Mouse (Mus musculus) kidney, postnatal 0 days (tissue): ENCODE data around the gene Pias1. TPM values are rescaled to one million over a fixed set of nuclear protein-coding genes. Genes with fewer than 3 reads are reported as not detected.

Experiments
- ATAC-seq: fragments of 200-750 bp; cut with Nextera tagmentation; replicated peaks from 2 replicates; pipeline ENCODE4 v1.8.0; 2017; ENCODE audit warnings: low read depth, moderate number of reproducible peaks, moderate TSS enrichment, moderate library complexity; ENCODE audit not compliant: low FRiP score
- DNase-seq: peaks from one replicate; pipeline ENCODE4 v3.0.0-alpha.2; 2016; ENCODE audit warnings: low spot score
- H3K27ac ChIP-seq: fragments of 300-500 bp; sonication (generic); 2 replicates; pipeline ENCODE4 v1.5.1; 2014; ENCODE audit warnings: mild to moderate bottlenecking
- H3K27me3 ChIP-seq: fragments of 300-500 bp; sonication (generic); 2 replicates; pipeline ENCODE4 v1.6.1; 2014; ENCODE audit warnings: low read length, mixed read lengths; ENCODE audit not compliant: insufficient read depth
- H3K36me3 ChIP-seq: fragments of 300-500 bp; sonication (generic); 2 replicates; pipeline ENCODE4 v1.6.1; 2014; ENCODE audit warnings: low read length, mixed read lengths; ENCODE audit not compliant: insufficient read depth
- H3K4me1 ChIP-seq: fragments of 300-500 bp; sonication (generic); replicated peaks from 2 replicates; pipeline ENCODE4 v1.6.1; 2014; ENCODE audit warnings: antibody characterized with exemption, low read length, mixed read lengths; ENCODE audit not compliant: insufficient read depth
- H3K4me2 ChIP-seq: fragments of 300-500 bp; sonication (generic); 2 replicates; pipeline ENCODE4 v1.6.1; 2014; ENCODE audit warnings: mild to moderate bottlenecking, low read length, moderate library complexity, mixed read lengths
- H3K4me3 ChIP-seq: fragments of 300-500 bp; sonication (generic); replicated peaks from 2 replicates; pipeline ENCODE4 v1.5.1; 2014; ENCODE audit warnings: low read depth, low read length
- H3K9ac ChIP-seq: fragments of 300-500 bp; sonication (generic); 2 replicates; pipeline ENCODE4 v1.6.1; 2014; ENCODE audit warnings: low read depth, low read length
- H3K9me3 ChIP-seq: fragments of 300-500 bp; sonication (generic); replicated peaks from 2 replicates; pipeline ENCODE4 v1.6.1; 2016; ENCODE audit warnings: low read length, inconsistent platforms, mixed read lengths
- CTCF ChIP-seq: IDR thresholded peaks from 2 replicates; pipeline ENCODE4 v1.5.1; 2016; ENCODE audit warnings: antibody characterized with exemption, low read depth, mild to moderate bottlenecking, moderate library complexity
- WGBS: fragments of 180-500 bp; shearing (Covaris S2); extraction: QIAGEN DNeasy Blood & Tissue Kit; methylation state at CpG from one replicate; pipeline ENCODE4 v1.1.7; 2014; 5-methylcytosine and 5-hydroxymethylcytosine counted together
- polyA plus RNA-seq: library from polyadenylated mRNA; unstranded; fragments of >200 nt; fragmentation: Nextera tagmentation; extraction: Ambion mirVana; gene quantifications from 2 replicates; pipeline ENCODE4 v1.2.1, GENCODE M21; 2015

Pias1 gene
- polyA plus RNA-seq, 1 experiment from 2014 or later: 48.6 TPM

DNA sequence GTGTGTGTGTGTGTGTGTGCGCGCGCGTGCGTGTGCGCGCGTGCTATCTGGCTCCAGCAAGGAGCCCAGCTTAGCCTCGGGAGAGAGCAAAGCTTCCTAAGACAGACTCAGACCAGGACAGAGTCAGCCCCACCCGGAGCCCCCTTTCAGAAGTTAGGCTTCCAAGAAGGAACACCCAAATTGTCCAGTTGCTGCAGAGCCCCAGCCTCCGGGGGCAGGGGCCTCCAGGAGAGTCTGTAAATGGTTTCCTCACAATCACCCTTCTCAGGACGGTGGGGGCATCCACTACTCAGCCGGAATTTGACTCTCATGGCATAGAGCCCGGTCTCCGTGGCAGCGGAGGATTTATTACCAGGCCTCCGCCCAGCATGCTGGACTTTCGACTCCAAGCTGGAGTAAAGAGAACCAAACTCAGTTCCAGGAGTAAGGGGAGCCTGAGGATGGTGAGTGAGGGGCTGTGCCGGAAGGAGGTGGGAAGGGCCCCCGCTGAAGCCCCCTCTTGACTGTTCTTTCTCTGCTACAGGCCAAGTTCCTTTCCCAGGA, 129.9 kb downstream of the Pias1 start, which contains the start of gene Calml4:
Gene Calml4, plus strand, starts transcription at position 362 of the 543 bp plus-strand sequence.
- no peak for TF ChIP-seq CTCF
- H3K36me3 ChIP-seq: no peaks in the 10 kb centered on the region
- ATAC-seq (peak; percentile 86), DNase-seq (peak; percentile 92)
- H3K4me3 ChIP-seq: peak within 1 kb of the TSS; percentile 27
- peaks cover 30% of the 10 kb centered on the region for H3K4me1 ChIP-seq
- WGBS: 2% methylated on average over 16 of the region's 20 CpGs
- H3K4me2 ChIP-seq: peak within 1 kb of the TSS; percentile 54
- peak within 1 kb of the TSS; percentile 49 for H3K9ac ChIP-seq
- no peaks in the 10 kb centered on the region for H3K9me3 ChIP-seq
- H3K27me3 ChIP-seq: no peaks in the 10 kb centered on the region
- H3K27ac ChIP-seq: peak within 1 kb of the TSS; percentile 94

- ATAC-seq (peak; percentile 60), DNase-seq (peak; percentile 58)
- no peak for TF ChIP-seq CTCF
- peak overlapping the region; percentile 94 for H3K27ac ChIP-seq
- peaks cover 30% of the 10 kb centered on the region for H3K4me1 ChIP-seq
- H3K4me3 ChIP-seq: no peak overlapping the region
- no peaks in the 10 kb centered on the region for H3K36me3 ChIP-seq
- WGBS: 48% methylated on average over 9 of the region's 9 CpGs
- peak overlapping the region; percentile 54 for H3K4me2 ChIP-seq
- H3K27me3 ChIP-seq: no peaks in the 10 kb centered on the region
- H3K9me3 ChIP-seq: no peaks in the 10 kb centered on the region
- H3K9ac ChIP-seq: no peak overlapping the region
These were observed 130.5 kb downstream of the Pias1 start for GRCm38 (mm10) chr9:62857216-62857615.

GRCm38 (mm10) chr9:62854483-62854882, 133.2 kb downstream of the Pias1 start:
- Histone ChIP-seq H3K9me3 (no peaks in the 10 kb centered on the region), H3K36me3 (0 out of 2 replicates have a peak, but pooled peaks cover 7% of the 10 kb centered on the region), H3K27ac (no peak overlapping the region), H3K9ac (no peak overlapping the region), H3K4me1 (peaks cover 30% of the 10 kb centered on the region), H3K4me2 (no peak overlapping the region), H3K4me3 (no peak overlapping the region), H3K27me3 (no peaks in the 10 kb centered on the region)
- no peak for ATAC-seq
- no peak for TF ChIP-seq CTCF
- peak; percentile 20 for DNase-seq
- 22% methylated on average over 4 of the region's 4 CpGs for WGBS

DNA sequence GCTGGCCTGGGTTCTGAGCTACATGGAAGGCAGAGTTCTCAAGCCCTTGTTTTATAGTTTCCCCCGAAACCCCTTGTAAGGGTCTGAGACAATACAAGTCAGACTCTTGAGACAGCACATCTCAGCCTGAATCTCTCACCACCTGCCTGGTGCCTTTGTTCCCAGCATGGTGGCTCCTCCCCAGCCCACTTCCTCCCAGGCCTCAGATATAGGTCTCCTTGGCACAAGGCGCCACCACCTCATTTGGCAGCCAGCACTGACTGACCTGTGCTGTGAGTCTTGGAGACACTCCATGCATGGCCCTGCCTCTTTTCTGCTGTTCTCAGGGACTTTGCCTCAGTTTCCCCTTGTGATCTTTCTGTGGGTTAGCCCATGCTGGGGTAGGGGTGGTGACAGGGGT, 136.2 kb downstream of the Pias1 start:
- DNase-seq: no peak
- no peak overlapping the region for H3K4me3 ChIP-seq
- no peak overlapping the region for H3K4me2 ChIP-seq
- TF ChIP-seq CTCF: no peak
- no peaks in the 10 kb centered on the region for H3K27me3 ChIP-seq
- WGBS: 76% methylated on average over 2 of the region's 2 CpGs
- no peaks in the 10 kb centered on the region for H3K9me3 ChIP-seq
- H3K36me3 ChIP-seq: 0 out of 2 replicates have a peak, but pooled peaks cover 11% of the 10 kb centered on the region
- H3K9ac ChIP-seq: no peak overlapping the region
- H3K4me1 ChIP-seq: peaks cover 8% of the 10 kb centered on the region
- no peak for ATAC-seq
- no peak overlapping the region for H3K27ac ChIP-seq

DNA sequence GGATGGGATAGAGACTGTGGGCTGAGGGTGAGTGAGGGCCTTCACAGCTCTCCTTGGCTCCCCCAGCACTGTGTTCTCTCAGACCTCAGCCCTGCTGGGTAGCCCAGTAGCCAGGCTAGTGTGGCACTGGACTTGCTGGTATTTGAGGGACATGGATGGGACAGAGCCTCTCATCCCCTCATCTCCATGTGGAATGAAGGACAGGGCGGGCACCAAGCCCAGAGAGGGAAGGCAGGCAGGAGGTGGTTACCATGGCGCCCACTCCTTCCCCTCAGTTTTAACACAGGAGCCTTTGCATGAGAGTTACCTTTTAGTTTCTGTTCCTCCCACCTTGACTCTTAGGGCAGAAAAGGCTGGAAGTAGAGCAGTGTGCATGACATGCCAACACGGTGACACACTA, 139.1 kb downstream of the Pias1 start:
- Histone ChIP-seq H3K9ac (no peak overlapping the region), H3K9me3 (no peaks in the 10 kb centered on the region), H3K4me3 (no peak overlapping the region), H3K4me1 (no peaks in the 10 kb centered on the region; the same call in 1 of the 2 replicates), H3K27ac (no peak overlapping the region), H3K36me3 (0 out of 2 replicates have a peak, but pooled peaks cover 14% of the 10 kb centered on the region), H3K4me2 (no peak overlapping the region), H3K27me3 (no peaks in the 10 kb centered on the region)
- ATAC-seq: no peak
- WGBS: 89% methylated on average over 3 of the region's 3 CpGs
- DNase-seq: no peak
- no peak for TF ChIP-seq CTCF

GRCm38 (mm10) chr9:62847694-62848093, 140.0 kb downstream of the Pias1 start:
- ATAC-seq (peak; percentile 75), DNase-seq (peak; percentile 95)
- no peak overlapping the region for H3K4me2 ChIP-seq
- H3K36me3 ChIP-seq: 0 out of 2 replicates have a peak, but pooled peaks cover 14% of the 10 kb centered on the region
- H3K9me3 ChIP-seq: no peaks in the 10 kb centered on the region
- H3K27ac ChIP-seq: no peak overlapping the region
- no peak overlapping the region for H3K4me3 ChIP-seq
- H3K9ac ChIP-seq: no peak overlapping the region
- H3K27me3 ChIP-seq: no peaks in the 10 kb centered on the region
- no peaks in the 10 kb centered on the region; the same call in 1 of the 2 replicates for H3K4me1 ChIP-seq
- 0% methylated on average over 3 of the region's 3 CpGs for WGBS
- peak; percentile 100 for TF ChIP-seq CTCF
